Mouse (Mus musculus): Measurements from ENCODE around the gene Trim41.
"Not testable (repeated sequence)": the region's sequence is repeated elsewhere in the genome, so short reads cannot be mapped to it uniquely, and the experiment has no call there.

Trim41 gene

GRCm38 (mm10) chr11:48816800-48817665 lies at the start of gene Trim41:
TSS of gene Trim41 (minus strand) at chr11:48817353.
- DNase-seq = peak; percentile 99

GRCm38 (mm10) chr11:48866481-48866880 lies 49.3 kb upstream of the Trim41 start:
- DNase-seq = no peak

GRCm38 (mm10) chr11:48863808-48864207 lies 46.7 kb upstream of the Trim41 start:
- no peak for DNase-seq

- DNase-seq = no peak
Measured at GRCm38 (mm10) chr11:48862784-48863319, 45.7 kb upstream of the Trim41 start.

GRCm38 (mm10) chr11:48859014-48859413 lies 41.9 kb upstream of the Trim41 start:
- DNase-seq = peak; percentile 39

- peak; percentile 76 for DNase-seq
Measured at GRCm38 (mm10) chr11:48853474-48854180, 36.5 kb upstream of the Trim41 start.

- no peak for DNase-seq
Measured at GRCm38 (mm10) chr11:48852624-48853473, 35.7 kb upstream of the Trim41 start.

- DNase-seq = no peak
Measured at GRCm38 (mm10) chr11:48852190-48852589, 35.0 kb upstream of the Trim41 start.

GRCm38 (mm10) chr11:48851270-48851995 lies 34.3 kb upstream of the Trim41 start:
- DNase-seq = no peak

GRCm38 (mm10) chr11:48850240-48850639 lies 33.1 kb upstream of the Trim41 start:
- no peak for DNase-seq

GRCm38 (mm10) chr11:48846881-48847280 lies 29.7 kb upstream of the Trim41 start:
- no peak for DNase-seq

GRCm38 (mm10) chr11:48846362-48846761 lies 29.2 kb upstream of the Trim41 start:
- not testable (repeated sequence) for DNase-seq

GRCm38 (mm10) chr11:48845244-48845815 lies 28.2 kb upstream of the Trim41 start:
- DNase-seq = no peak

- no peak for DNase-seq
Measured at GRCm38 (mm10) chr11:48844309-48844708, 27.2 kb upstream of the Trim41 start.

GRCm38 (mm10) chr11:48843202-48843601 lies 26.0 kb upstream of the Trim41 start:
- no peak for DNase-seq

- DNase-seq = no peak
Measured at GRCm38 (mm10) chr11:48842378-48842792, 25.2 kb upstream of the Trim41 start.

GRCm38 (mm10) chr11:48841213-48841612 lies 24.1 kb upstream of the Trim41 start:
- DNase-seq = no peak

- no peak for DNase-seq
Measured at GRCm38 (mm10) chr11:48840805-48841204, 23.7 kb upstream of the Trim41 start.

- no peak for DNase-seq
Measured at GRCm38 (mm10) chr11:48838879-48839680, 21.9 kb upstream of the Trim41 start.

GRCm38 (mm10) chr11:48838181-48838797 lies 21.1 kb upstream of the Trim41 start:
- DNase-seq = no peak
